Mouse (Mus musculus) embryonic facial prominence, embryonic 14.5 days (tissue): ENCODE measurements around the gene Creb3. TPM values are rescaled to one million over a fixed set of nuclear protein-coding genes. Genes with fewer than 3 reads are reported as not detected.

ENCODE experiments used
- ATAC-seq: fragments of 200-750 bp; cut with Nextera tagmentation; 2 replicates; pipeline ENCODE4 v1.8.0; 2017; ENCODE audit warnings: low read depth, moderate number of reproducible peaks, moderate TSS enrichment
- DNase-seq: peaks from one replicate; pipeline ENCODE4 v3.0.0-alpha.2; 2015; ENCODE audit warnings: low spot score
- H3K27ac ChIP-seq: fragments of 300-500 bp; sonication (generic); replicated peaks from 2 replicates; pipeline ENCODE4 v1.5.1; 2014; ENCODE audit warnings: low read depth, mild to moderate bottlenecking, low read length, moderate library complexity
- H3K27me3 ChIP-seq: fragments of 300-500 bp; sonication (generic); replicated peaks from 2 replicates; pipeline ENCODE4 v1.6.1; 2014; ENCODE audit warnings: low read length; ENCODE audit not compliant: control insufficient read depth, insufficient read depth
- H3K36me3 ChIP-seq: fragments of 300-500 bp; sonication (generic); 2 replicates; pipeline ENCODE4 v1.6.1; 2014; ENCODE audit warnings: low read length, mixed read lengths; ENCODE audit not compliant: control insufficient read depth, insufficient read depth
- H3K4me1 ChIP-seq: fragments of 300-500 bp; sonication (generic); 2 replicates; pipeline ENCODE4 v1.6.1; 2014; ENCODE audit warnings: antibody characterized with exemption, low read length; ENCODE audit not compliant: control insufficient read depth, insufficient read depth
- H3K4me2 ChIP-seq: fragments of 300-500 bp; sonication (generic); 2 replicates; pipeline ENCODE4 v1.6.1; 2014; ENCODE audit warnings: low read depth, mild to moderate bottlenecking, low read length, moderate library complexity, mixed read lengths
- H3K4me3 ChIP-seq: fragments of 300-500 bp; sonication (generic); 2 replicates; pipeline ENCODE4 v1.5.1; 2014; ENCODE audit warnings: low read depth, mild to moderate bottlenecking, low read length
- H3K9ac ChIP-seq: fragments of 300-500 bp; sonication (generic); 2 replicates; pipeline ENCODE4 v1.6.1; 2014; ENCODE audit warnings: low read depth, mild to moderate bottlenecking, low read length, moderate library complexity, mixed read lengths
- H3K9me3 ChIP-seq: fragments of 300-500 bp; sonication (generic); 2 replicates; pipeline ENCODE4 v1.6.1; 2016; ENCODE audit warnings: low read length; ENCODE audit not compliant: control insufficient read depth
- WGBS: fragments of 180-500 bp; shearing (Covaris S2); extraction: QIAGEN DNeasy Blood & Tissue Kit; methylation state at CpG from one replicate; pipeline ENCODE4 v1.1.7; 2014; 5-methylcytosine and 5-hydroxymethylcytosine counted together
- polyA plus RNA-seq: library from polyadenylated mRNA; unstranded; fragments of >200 nt; fragmentation: Nextera tagmentation; extraction: Ambion mirVana; gene quantifications from 2 replicates; pipeline ENCODE4 v1.2.1, GENCODE M21; 2014

Gene Creb3
- polyA plus RNA-seq, 1 experiment from 2014 or later, result 79.6 TPM

DNA sequence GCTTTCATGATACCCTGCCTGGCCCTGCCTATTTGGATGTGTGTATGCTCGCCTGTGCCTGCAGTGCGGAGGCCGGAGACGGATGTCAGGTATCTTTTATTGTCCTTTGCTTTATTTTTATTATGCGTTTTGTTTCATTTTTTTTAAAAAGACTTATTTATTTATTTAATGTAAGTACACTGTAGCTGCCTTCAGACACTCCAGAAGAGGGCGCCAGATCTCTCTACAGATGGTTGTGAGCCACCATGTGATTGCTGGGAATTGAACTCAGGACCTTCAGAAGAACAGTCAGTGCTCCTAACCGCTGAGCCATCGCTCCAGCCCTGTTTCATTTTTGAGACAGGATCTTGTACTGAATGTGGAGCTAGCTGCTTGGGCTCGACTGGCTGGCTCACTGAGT lies 33.6 kb upstream of the Creb3 start:
- Histone ChIP-seq H3K27me3 (peaks cover 7% of the 10 kb centered on the region), H3K27ac (no peak overlapping the region), H3K36me3 (peaks cover 29% of the 10 kb centered on the region), H3K9me3 (no peaks in the 10 kb centered on the region), H3K9ac (no peak overlapping the region), H3K4me1 (peaks cover 6% of the 10 kb centered on the region), H3K4me3 (no peak overlapping the region), H3K4me2 (no peak overlapping the region)
- WGBS, result 81% methylated on average over 9 of the region's 9 CpGs
- no peak for DNase-seq
- ATAC-seq, result no peak

DNA sequence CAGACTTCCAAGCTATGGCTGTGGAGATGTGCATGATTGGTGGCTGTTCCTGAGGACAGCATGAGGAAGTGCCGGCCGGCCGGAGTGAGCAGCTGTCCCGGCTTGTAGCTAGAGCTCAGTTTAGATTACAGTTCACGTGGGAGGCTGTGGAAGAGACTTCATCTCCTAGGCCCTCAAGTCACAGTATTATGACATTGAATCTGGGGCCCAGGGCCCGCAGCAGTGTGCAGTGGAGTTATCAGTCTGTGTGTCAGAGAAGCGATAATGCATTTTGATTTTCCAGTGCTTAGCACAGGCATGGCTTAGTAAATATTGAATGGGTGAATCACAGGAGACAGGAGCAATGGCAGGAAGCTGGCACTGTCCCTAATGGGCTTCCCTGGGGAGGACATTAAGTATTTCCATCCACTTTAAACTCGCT lies 32.0 kb upstream of the Creb3 start:
- DNase-seq (peak; percentile 48), ATAC-seq (peak; percentile 38; the same call in 1 of the 2 replicates)
- 54% methylated on average over 8 of the region's 8 CpGs for WGBS
- Histone ChIP-seq H3K4me1 (no peaks in the 10 kb centered on the region), H3K9me3 (no peaks in the 10 kb centered on the region), H3K9ac (no peak overlapping the region), H3K4me3 (no peak overlapping the region), H3K36me3 (peaks cover 45% of the 10 kb centered on the region), H3K27ac (no peak overlapping the region), H3K27me3 (no peaks in the 10 kb centered on the region), H3K4me2 (no peak overlapping the region)

- Histone ChIP-seq H3K36me3 (peaks cover 50% of the 10 kb centered on the region), H3K4me2 (no peak overlapping the region), H3K9me3 (no peaks in the 10 kb centered on the region), H3K4me3 (no peak overlapping the region), H3K4me1 (no peaks in the 10 kb centered on the region), H3K9ac (no peak overlapping the region), H3K27me3 (no peaks in the 10 kb centered on the region), H3K27ac (no peak overlapping the region)
- 22% methylated on average over 7 of the region's 7 CpGs for WGBS
- no peak for ATAC-seq
- DNase-seq, result peak; percentile 82
These were observed 31.6 kb upstream of the Creb3 start for GRCm38 (mm10) chr4:43530581-43530980.

DNA sequence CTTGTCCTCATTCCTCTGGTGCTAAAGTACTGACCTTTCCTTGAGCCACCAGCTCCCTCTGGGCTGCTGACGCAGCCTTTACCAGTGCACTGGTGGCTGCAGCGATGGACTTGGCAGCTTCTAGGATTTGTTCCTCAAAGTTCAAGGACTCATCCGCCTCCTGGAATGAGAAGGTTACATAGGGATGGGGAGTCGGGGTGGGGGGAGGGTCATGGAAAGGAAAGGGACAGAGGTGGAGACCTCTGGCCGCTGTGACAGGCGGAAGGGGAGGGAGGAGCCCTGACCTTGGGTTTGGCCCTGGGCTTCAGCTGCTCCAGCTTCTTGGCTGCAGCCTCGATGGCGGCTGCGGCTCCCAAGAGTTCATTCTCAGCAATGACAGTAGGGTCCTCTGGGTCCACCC lies 28.9 kb upstream of the Creb3 start:
- no peaks in the 10 kb centered on the region for H3K4me1 ChIP-seq
- DNase-seq, result no peak
- H3K4me2 ChIP-seq, result no peak overlapping the region
- no peaks in the 10 kb centered on the region for H3K27me3 ChIP-seq
- no peak overlapping the region for H3K9ac ChIP-seq
- WGBS, result 83% methylated on average over 9 of the region's 9 CpGs
- no peak overlapping the region for H3K27ac ChIP-seq
- ATAC-seq, result no peak
- H3K4me3 ChIP-seq, result no peak overlapping the region
- peaks cover 77% of the 10 kb centered on the region for H3K36me3 ChIP-seq
- H3K9me3 ChIP-seq, result no peaks in the 10 kb centered on the region

- no peaks in the 10 kb centered on the region for H3K4me1 ChIP-seq
- H3K27me3 ChIP-seq, result no peaks in the 10 kb centered on the region
- ATAC-seq, result no peak
- DNase-seq, result no peak
- peaks cover 100% of the 10 kb centered on the region for H3K36me3 ChIP-seq
- no peak overlapping the region for H3K9ac ChIP-seq
- no peak overlapping the region for H3K27ac ChIP-seq
- 89% methylated on average over 8 of the region's 8 CpGs for WGBS
- H3K4me3 ChIP-seq, result no peak overlapping the region
- no peaks in the 10 kb centered on the region for H3K9me3 ChIP-seq
- no peak overlapping the region for H3K4me2 ChIP-seq
These were observed 26.5 kb upstream of the Creb3 start for GRCm38 (mm10) chr4:43535628-43536027.

DNA sequence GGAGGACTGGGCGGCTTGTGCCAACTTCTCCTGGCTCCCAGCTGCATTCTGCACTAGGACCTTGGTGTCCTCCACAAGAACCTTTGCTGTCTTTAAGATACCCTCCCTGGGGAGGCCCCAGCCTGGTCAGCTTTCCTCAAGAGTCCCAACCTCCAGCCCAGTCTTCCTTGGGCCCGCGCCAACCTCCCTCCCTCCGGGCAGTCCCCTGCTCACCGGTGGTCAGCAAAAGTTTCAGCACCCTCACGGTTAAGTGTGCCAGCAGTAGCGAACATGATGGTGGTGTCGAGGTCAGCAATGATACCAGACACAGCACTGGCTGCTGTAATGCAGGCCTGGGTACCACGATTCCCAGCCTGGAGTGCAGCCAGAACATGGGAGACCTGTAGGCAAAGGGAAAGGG lies 26.1 kb upstream of the Creb3 start:
- Histone ChIP-seq H3K9ac (no peak overlapping the region), H3K27me3 (no peaks in the 10 kb centered on the region), H3K4me2 (no peak overlapping the region), H3K4me1 (no peaks in the 10 kb centered on the region), H3K4me3 (no peak overlapping the region), H3K36me3 (peaks cover 100% of the 10 kb centered on the region), H3K9me3 (no peaks in the 10 kb centered on the region), H3K27ac (no peak overlapping the region)
- no peak for ATAC-seq
- 92% methylated on average over 9 of the region's 9 CpGs for WGBS
- no peak for DNase-seq

GRCm38 (mm10) chr4:43542044-43542443 lies 20.1 kb upstream of the Creb3 start:
- Histone ChIP-seq H3K36me3 (peaks cover 100% of the 10 kb centered on the region), H3K9me3 (no peaks in the 10 kb centered on the region), H3K27me3 (no peaks in the 10 kb centered on the region), H3K9ac (no peak overlapping the region), H3K4me2 (no peak overlapping the region), H3K4me3 (no peak overlapping the region), H3K4me1 (no peaks in the 10 kb centered on the region), H3K27ac (no peak overlapping the region)
- ATAC-seq (peak; percentile 39; the same call in 1 of the 2 replicates), DNase-seq (peak; percentile 29)
- 44% methylated on average over 2 of the region's 3 CpGs for WGBS

DNA sequence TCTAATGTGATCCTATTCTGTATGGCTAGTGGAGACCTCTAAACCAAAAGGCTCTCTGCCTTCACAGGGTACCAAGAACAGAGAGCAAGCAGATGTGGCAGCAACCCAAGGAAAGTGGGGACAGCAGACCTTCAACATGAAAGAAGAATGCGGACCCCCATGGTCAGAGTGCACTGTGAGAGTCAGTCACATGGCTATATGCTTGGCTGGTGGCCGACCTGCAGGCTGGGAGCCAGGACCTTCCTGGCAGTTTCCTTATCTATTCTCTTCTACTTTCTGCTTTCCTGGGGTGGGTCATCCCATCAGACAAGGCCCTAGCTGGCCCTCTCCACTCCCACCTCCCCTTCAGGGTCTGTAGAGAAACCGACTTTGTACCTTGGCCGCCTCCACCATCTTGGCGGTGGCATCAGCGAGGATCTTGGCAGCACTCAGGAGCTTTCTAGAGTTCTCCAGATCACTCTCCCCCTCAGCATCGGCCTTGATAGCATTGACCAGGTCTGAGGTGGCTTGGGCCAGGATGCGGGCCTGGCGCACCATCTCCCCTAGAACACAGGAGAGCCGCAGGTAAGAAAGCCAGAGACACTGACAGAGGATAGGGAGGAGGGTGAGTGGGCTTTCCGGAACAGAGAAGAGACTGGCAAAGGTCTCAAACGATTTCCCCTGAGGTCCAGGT lies 15.6 kb upstream of the Creb3 start:
- Histone ChIP-seq H3K4me1 (no peaks in the 10 kb centered on the region), H3K4me3 (no peak overlapping the region), H3K27me3 (no peaks in the 10 kb centered on the region), H3K9ac (no peak overlapping the region), H3K27ac (no peak overlapping the region), H3K4me2 (no peak overlapping the region), H3K9me3 (no peaks in the 10 kb centered on the region), H3K36me3 (peaks cover 100% of the 10 kb centered on the region)
- WGBS, result 88% methylated on average over 11 of the region's 12 CpGs
- no peak for DNase-seq
- ATAC-seq, result no peak

DNA sequence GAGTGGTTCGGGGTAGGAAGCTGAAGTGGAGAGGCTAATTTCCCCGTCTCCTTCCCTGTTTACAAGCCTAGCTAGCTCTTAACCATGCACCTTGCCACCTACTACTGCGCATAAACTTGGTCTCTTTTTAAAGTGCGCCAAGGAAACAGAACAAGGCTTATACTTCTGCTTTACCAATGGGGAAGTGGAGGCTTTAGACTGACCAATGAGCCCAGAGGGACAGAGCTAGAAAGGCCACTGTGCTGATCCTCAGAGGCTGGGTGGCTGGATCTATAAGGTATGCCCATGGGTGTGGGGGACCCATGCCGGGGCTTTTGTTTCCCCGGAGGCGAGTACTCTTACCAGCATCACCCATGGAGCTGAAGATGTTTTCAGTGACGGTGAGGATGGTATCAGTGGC lies 15.0 kb upstream of the Creb3 start:
- ATAC-seq (no peak), DNase-seq (no peak)
- WGBS, result 96% methylated on average over 8 of the region's 8 CpGs
- Histone ChIP-seq H3K27ac (no peak overlapping the region), H3K27me3 (no peaks in the 10 kb centered on the region), H3K4me1 (no peaks in the 10 kb centered on the region), H3K4me2 (no peak overlapping the region), H3K36me3 (peaks cover 100% of the 10 kb centered on the region), H3K9me3 (no peaks in the 10 kb centered on the region), H3K9ac (no peak overlapping the region), H3K4me3 (no peak overlapping the region)
